Mouse (Mus musculus): ENCODE results near the gene Ap1b1. TPM values are rescaled to one million over a fixed set of nuclear protein-coding genes. Genes with fewer than 3 reads are reported as not detected.
A peak's percentile ranks its signal among the peaks of the same experiment; 100 is the strongest.
"Not testable (repeated sequence)": the region's sequence is repeated elsewhere in the genome, so short reads cannot be mapped to it uniquely, and the experiment has no call there.

Ap1b1 gene
- polyA plus RNA-seq, 1 experiment: 162 TPM

DNA sequence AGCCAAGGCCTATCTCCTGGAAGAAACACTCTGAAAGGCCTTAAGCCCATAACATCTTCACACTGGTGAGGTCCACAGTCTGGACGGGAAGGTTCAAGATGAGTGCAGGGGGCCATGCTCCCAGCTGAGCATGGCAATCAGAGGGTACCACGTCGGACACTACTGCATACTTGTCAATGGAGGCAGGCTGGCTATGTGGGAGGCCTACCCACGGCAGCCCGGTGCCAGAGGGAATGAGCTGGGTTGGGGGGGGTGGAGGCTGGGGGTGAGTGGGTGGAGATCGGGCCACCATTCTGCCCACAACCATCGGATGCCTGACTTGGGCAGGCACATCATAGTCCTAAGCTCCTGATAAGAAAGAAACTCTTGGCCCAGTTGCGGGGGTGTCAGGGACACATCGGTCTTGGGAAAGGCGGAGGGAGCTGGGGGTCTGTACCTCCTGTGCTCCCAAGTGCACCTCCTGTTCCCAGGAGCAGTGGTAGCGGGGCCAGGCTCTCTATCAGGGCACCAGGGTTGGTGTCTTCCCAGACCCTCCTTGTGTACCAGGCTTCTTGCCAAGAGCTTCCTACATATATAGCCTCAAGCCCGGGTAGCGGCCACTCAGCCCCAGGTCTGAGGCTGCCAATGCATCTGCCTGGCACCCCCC, 76.4 kb downstream of the Ap1b1 start:
- Histone ChIP-seq H3K27ac (ENCODE audit: insufficient read depth, low read length) (0 out of 2 replicates have a peak overlapping the region, but pooled peaks have one; percentile 4), H3K4me1 (ENCODE audit: control insufficient read depth, insufficient read depth, low read length) (no peaks in the 10 kb centered on the region; the same call in 1 of the 2 replicates), H3K4me3 (ENCODE audit: insufficient read depth, low read length) (peak overlapping the region; percentile 45)
- no peak for TF ChIP-seq CTCF (IDR thresholded peaks at IDR 0.05; ENCODE audit: extremely low read depth, insufficient read depth, low read length)
- no peak for TF ChIP-seq POLR2A (IDR thresholded peaks at IDR 0.05; ENCODE audit: extremely low read depth, insufficient read depth, low read length)

GRCm38 (mm10) chr11:5063561-5064281, 77.1 kb downstream of the Ap1b1 start:
- Histone ChIP-seq H3K4me3 (ENCODE audit: insufficient read depth, low read length) (peak overlapping the region; percentile 45), H3K27ac (ENCODE audit: insufficient read depth, low read length) (peak overlapping the region; percentile 10; the same call in 1 of the 2 replicates), H3K4me1 (ENCODE audit: control insufficient read depth, insufficient read depth, low read length) (no peaks in the 10 kb centered on the region; the same call in 1 of the 2 replicates)
- TF ChIP-seq POLR2A (IDR thresholded peaks at IDR 0.05; ENCODE audit: extremely low read depth, insufficient read depth, low read length): no peak
- no peak for TF ChIP-seq CTCF (IDR thresholded peaks at IDR 0.05; ENCODE audit: extremely low read depth, insufficient read depth, low read length)

- Histone ChIP-seq H3K4me1 (ENCODE audit: control insufficient read depth, insufficient read depth, low read length) (no peaks in the 10 kb centered on the region; the same call in 1 of the 2 replicates), H3K4me3 (ENCODE audit: insufficient read depth, low read length) (peak overlapping the region; percentile 45), H3K27ac (ENCODE audit: insufficient read depth, low read length) (peak overlapping the region; percentile 62)
- TF ChIP-seq POLR2A (IDR thresholded peaks at IDR 0.05; ENCODE audit: extremely low read depth, insufficient read depth, low read length) (no peak), CTCF (IDR thresholded peaks at IDR 0.05; ENCODE audit: extremely low read depth, insufficient read depth, low read length) (no peak)
Measured at GRCm38 (mm10) chr11:5064282-5065055, 77.8 kb downstream of the Ap1b1 start.

DNA sequence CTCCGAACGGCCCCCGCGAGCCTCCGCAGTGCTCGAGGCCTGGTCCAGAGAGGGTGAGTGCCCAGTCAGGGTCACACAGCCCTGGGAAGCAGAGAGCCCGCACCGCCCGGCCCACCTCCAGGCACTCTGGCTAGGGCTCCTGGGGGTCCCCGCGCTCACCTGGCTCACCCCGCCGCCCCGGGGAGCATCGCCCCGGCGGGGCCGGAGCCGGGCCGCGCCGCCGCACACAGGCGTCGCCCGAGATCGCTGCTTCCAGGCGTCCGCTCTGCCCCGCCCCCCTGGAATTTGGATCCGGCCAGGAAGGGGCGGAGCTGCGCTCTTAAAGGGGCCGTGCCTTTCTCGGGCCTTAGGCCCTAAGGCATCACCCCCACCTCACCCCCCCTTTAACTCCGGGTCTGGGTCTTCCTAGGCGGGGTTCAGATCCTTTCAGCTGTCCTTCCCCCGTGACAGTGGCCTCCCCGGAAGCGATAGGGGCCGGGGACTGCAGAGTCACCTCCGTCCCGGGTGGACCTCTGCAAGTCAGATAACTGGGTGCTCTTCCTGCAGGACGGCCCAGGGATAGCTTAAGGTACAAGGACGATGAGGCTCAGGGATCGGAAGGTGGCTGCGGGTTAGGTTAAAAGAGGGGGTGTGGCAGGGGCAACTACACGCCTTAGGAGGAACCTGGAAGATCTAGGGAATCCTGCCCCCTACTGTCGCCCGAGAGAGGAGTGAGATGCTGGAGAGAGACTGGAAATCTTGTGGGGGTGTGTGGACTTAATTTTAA, 78.6 kb downstream of the Ap1b1 start, which contains the start of gene Gas2l1:
Gene Gas2l1, minus strand, starts transcription at position 272 of the 766 bp plus-strand sequence.
- TF ChIP-seq POLR2A (IDR thresholded peaks at IDR 0.05; ENCODE audit: extremely low read depth, insufficient read depth, low read length) (0 out of 2 replicates have a peak, but pooled peaks have one; percentile 17), CTCF (IDR thresholded peaks at IDR 0.05; ENCODE audit: extremely low read depth, insufficient read depth, low read length) (peak; percentile 69)
- peak within 1 kb of the TSS; percentile 62 for H3K27ac ChIP-seq (ENCODE audit: insufficient read depth, low read length)
- no peaks in the 10 kb centered on the region; the same call in 1 of the 2 replicates for H3K4me1 ChIP-seq (ENCODE audit: control insufficient read depth, insufficient read depth, low read length)
- H3K4me3 ChIP-seq (ENCODE audit: insufficient read depth, low read length): peak within 1 kb of the TSS; percentile 45

DNA sequence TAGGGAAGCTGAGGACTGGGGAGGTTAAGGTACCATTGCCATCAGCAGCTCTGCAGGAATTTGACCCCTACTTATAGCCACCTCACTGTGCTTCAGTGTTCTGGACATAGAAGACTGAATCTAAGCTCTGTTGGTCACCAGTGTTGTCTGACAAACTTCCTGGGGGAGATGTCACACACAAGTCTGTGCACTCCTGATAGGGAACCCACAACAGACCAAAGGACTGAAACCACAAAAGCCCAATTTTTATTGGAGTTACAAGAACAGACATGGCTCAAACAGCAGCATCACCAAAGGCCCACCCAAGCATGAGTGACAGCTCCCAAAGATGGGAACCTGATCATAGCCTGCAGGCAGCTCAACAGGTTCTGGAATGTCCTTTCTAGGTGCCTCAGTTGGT, 80.4 kb downstream of the Ap1b1 start:
- Histone ChIP-seq H3K4me3 (ENCODE audit: insufficient read depth, low read length) (no peak overlapping the region), H3K4me1 (ENCODE audit: control insufficient read depth, insufficient read depth, low read length) (no peaks in the 10 kb centered on the region; the same call in 1 of the 2 replicates), H3K27ac (ENCODE audit: insufficient read depth, low read length) (no peak overlapping the region)
- TF ChIP-seq CTCF (IDR thresholded peaks at IDR 0.05; ENCODE audit: extremely low read depth, insufficient read depth, low read length) (no peak), POLR2A (IDR thresholded peaks at IDR 0.05; ENCODE audit: extremely low read depth, insufficient read depth, low read length) (no peak)

DNA sequence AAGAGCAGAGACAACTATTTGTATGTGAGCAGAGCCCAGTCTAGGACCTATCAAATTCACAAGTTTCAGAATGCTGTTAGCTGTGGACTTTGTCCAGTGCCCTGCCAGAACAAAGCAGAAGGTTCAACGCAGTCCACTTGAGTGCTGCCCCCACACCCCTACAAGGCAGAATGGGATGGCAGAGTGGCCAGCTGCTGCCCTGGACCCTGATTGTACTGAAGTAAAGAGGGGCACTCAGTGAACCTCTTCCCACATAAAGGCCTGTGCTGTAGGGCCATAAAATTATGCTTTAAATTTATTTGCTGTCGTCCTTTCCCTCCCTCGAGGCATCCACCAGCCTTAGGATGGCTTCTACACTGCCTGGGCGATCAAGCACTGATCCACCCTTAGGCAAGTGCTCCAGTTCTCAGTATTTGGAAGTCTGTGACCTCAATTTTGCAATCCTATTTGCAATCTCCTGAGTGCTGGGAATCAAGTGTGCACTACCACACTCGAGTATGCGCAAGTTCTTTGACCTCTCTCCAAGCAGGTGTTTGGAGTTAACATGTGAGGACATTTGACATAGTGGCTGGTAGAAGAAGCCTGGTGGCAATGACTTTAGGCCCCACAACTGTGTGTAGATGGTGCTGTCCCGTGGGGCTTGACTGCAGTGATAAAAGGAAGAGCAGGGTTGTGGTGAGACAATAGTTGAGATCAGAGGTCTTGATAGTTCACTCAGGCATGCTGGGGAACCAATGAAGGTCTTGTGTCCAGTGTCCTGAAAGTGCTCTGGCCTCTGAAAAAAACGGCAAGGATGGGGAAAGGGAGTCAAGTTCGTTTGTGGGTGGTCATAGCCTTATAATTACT, 81.7 kb downstream of the Ap1b1 start:
- no peak for TF ChIP-seq CTCF (IDR thresholded peaks at IDR 0.05; ENCODE audit: extremely low read depth, insufficient read depth, low read length)
- TF ChIP-seq POLR2A (IDR thresholded peaks at IDR 0.05; ENCODE audit: extremely low read depth, insufficient read depth, low read length): no peak

DNA sequence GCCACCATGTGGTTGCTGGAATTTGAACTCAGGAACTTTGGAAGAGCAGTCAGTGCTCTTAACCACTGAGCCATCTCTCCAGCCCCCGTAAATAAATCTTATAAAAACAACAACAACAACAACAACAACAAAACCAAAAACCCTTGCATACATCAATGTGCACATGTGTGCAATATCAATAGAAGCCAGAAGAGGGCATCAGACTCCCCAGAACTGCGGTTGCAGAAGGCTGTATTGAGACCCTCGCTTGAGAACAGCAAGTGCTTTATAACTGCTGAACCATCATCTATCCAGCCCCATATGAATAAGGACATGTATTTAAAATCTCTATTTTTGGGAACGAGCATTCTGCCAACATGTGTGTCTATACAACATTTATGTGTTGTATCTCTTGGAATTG, 88.3 kb downstream of the Ap1b1 start:
- TF ChIP-seq POLR2A (IDR thresholded peaks at IDR 0.05; ENCODE audit: extremely low read depth, insufficient read depth, low read length): no peak
- TF ChIP-seq CTCF (IDR thresholded peaks at IDR 0.05; ENCODE audit: extremely low read depth, insufficient read depth, low read length): no peak
- H3K27ac ChIP-seq (ENCODE audit: insufficient read depth, low read length): no peak overlapping the region
- H3K4me1 ChIP-seq (ENCODE audit: control insufficient read depth, insufficient read depth, low read length): peaks cover 2% of the 10 kb centered on the region; the same call in 1 of the 2 replicates
- no peak overlapping the region for H3K4me3 ChIP-seq (ENCODE audit: insufficient read depth, low read length)

More for the DNA sequence above, 81.7 kb downstream of the Ap1b1 start:
- Histone ChIP-seq H3K4me1 (ENCODE audit: control insufficient read depth, insufficient read depth, low read length) (no peaks in the 10 kb centered on the region), H3K4me3 (ENCODE audit: insufficient read depth, low read length) (no peak overlapping the region), H3K27ac (ENCODE audit: insufficient read depth, low read length) (no peak overlapping the region)

GRCm38 (mm10) chr11:5075760-5076159, 89.1 kb downstream of the Ap1b1 start:
- TF ChIP-seq CTCF (IDR thresholded peaks at IDR 0.05; ENCODE audit: extremely low read depth, insufficient read depth, low read length) (no peak), POLR2A (IDR thresholded peaks at IDR 0.05; ENCODE audit: extremely low read depth, insufficient read depth, low read length) (no peak)
- no peak overlapping the region for H3K4me3 ChIP-seq (ENCODE audit: insufficient read depth, low read length)
- H3K4me1 ChIP-seq (ENCODE audit: control insufficient read depth, insufficient read depth, low read length): peaks cover 3% of the 10 kb centered on the region; the same call in 1 of the 2 replicates
- no peak overlapping the region for H3K27ac ChIP-seq (ENCODE audit: insufficient read depth, low read length)

DNA sequence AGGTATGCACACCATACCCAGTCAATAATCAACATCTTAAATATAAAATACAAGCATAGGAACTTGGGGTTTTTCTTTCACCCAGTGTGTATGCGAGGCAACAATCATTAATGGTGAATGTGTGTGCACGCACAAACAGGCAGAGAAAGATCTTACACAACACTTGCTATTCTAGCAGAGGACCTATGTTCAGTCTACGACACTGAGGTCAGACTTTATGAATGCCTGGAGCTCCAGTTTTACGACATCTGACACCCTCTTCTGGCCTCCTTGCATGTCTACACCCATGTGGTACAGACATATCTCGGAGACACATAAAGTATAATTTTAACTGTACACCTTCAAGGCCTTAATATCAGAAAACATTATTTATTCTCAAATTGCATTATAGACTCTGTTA, 90.2 kb downstream of the Ap1b1 start:
- H3K27ac ChIP-seq (ENCODE audit: insufficient read depth, low read length); H3K4me3 ChIP-seq (ENCODE audit: insufficient read depth, low read length); H3K4me1 ChIP-seq (ENCODE audit: control insufficient read depth, insufficient read depth, low read length): not testable (repeated sequence)
